Mouse (Mus musculus) 3134 (cell line): ENCODE data around the gene Hnf4a.

Source experiments
- DNase-seq: peaks from one replicate; pipeline ENCODE4 v3.0.0-alpha.2; 2011; ENCODE audit warnings: low spot score; ENCODE audit not compliant: insufficient read length; ENCODE audit errors: extremely low read depth

Gene Hnf4a

DNA sequence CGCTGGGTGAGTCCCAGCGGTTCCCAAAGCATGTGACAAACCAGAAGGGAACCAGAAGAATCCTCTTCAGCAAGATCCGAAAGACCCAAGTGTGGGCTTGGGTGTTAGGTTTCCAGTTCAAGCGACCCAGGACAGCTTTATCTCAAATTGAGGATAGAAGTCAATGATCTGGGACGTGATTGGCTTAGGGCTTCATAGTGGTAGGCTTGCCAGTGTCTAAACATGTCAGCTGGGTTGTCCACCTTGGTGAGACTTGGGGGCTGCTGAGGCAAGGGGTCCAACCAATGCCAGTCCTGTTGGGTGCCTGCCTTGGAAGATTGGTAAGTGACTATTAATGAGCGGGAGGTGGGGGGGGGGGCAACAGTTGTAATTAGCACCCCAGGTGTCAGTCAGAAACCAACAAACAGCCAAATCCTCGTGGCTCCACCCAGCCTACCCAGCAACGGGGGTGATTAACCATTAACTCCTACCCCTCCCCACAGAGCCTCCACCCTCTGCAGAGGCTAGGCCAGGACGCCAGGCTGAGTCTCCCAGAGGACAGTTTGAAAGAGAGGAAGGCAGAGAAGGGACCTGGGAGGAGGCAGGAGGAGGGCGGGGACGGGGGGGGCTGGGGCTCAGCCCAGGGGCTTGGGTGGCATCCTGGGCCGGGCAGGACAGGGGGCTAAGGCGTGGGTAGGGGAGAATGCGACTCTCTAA, 40.2 kb downstream of the Hnf4a start:
- no peak for DNase-seq

DNA sequence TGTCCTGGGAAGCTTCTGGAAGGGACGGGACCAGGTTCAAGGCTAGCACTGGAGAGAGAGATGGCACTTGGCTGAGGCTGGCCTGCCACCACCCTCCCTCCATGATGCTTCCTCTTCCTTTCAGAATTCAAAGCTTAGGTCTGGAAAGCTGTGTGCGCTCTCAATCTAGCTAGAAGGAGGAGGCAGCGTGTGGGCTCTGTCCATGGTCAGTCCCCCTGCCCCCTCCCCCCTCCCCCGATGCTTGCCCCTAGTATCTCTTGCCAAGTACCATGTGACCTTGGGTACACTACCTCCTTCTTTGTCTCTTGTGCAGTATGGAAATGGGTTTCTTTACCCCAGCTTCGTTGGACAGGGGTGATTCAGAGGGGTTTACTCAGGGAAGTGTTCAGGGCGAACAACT, 42.2 kb downstream of the Hnf4a start:
- DNase-seq = no peak

GRCm38 (mm10) chr2:163549786-163550185, 43.2 kb downstream of the Hnf4a start:
- DNase-seq = no peak

DNA sequence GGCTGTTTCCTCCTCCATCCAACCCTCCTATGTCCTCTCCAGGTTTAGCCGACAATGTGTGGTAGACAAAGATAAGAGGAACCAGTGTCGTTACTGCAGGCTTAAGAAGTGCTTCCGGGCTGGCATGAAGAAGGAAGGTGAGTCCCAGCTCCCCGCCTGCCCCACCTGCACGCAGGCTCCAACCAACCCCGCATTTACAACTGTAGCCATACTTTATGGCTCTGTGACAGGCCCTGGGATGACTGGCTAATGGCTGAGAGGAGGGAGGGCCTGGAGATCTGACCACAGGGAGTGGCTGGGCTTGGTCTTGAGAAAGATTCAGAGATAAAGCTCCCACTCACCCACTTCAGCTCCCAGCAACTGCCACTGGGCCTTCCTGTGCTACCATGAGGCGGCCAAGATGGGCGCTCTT, 45.9 kb downstream of the Hnf4a start:
- DNase-seq = no peak

GRCm38 (mm10) chr2:163554425-163554982, 47.9 kb downstream of the Hnf4a start:
- no peak for DNase-seq

GRCm38 (mm10) chr2:163554996-163555395, 48.4 kb downstream of the Hnf4a start:
- DNase-seq = no peak

DNA sequence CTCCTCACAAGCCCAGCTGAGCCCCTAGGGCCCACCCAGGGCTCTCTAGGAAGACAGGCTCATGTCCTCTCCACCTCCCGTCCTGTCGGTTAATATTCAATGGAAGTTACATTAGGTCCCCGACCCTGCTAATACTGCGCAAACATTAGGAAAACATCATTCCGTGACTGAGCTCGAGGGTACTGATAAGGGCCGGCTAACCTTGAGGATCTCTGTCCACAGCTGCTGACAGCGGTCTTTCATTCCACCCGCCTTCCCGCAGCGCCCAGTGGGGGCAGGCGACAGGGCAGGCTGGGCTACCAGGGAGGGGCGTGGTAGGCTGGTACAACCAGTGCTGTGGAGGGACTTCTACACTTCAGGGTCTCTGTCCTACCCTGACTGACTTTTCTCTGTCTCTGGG, 48.8 kb downstream of the Hnf4a start:
- no peak for DNase-seq

- DNase-seq = no peak
Measured at GRCm38 (mm10) chr2:163558548-163558947, 51.9 kb downstream of the Hnf4a start.

DNA sequence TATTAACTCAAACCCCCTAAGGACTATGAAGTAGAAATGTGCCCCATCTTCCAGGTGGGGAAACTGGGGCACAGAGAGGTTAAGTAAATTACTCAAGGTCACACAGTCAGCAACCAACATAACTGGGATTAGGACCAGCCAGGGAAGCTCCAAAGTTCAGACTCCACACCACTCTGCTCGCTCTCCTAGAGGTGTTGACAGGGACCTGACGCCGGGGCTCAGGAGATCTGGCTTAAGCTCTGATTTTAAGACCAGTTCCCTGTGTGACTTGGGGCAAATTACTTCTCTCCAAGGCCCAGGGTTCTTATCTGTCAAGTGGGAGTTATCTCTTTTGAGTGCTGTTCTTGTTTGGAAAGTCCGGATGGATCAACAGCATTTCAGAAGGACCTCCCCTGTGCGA, 52.6 kb downstream of the Hnf4a start:
- no peak for DNase-seq

DNA sequence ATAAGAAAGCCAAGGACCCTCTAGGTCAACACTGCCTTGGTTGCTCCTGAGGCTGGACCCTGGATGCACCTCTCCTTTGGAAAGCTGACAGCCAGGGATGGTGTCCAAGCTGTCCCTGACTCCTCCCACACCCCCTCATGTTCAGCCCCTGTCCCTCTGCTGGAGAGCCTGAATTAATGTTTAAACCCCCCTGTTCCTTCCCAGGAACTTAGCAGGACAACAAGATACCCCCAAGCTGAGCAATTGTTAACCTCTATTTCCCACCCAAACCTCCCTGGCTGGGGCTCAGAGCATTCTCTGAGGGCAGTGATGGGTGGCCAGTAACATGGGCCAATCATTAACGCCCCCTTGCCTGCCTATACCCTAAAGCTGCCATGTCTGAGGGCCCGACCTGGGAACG, 53.6 kb downstream of the Hnf4a start:
- DNase-seq = no peak

DNA sequence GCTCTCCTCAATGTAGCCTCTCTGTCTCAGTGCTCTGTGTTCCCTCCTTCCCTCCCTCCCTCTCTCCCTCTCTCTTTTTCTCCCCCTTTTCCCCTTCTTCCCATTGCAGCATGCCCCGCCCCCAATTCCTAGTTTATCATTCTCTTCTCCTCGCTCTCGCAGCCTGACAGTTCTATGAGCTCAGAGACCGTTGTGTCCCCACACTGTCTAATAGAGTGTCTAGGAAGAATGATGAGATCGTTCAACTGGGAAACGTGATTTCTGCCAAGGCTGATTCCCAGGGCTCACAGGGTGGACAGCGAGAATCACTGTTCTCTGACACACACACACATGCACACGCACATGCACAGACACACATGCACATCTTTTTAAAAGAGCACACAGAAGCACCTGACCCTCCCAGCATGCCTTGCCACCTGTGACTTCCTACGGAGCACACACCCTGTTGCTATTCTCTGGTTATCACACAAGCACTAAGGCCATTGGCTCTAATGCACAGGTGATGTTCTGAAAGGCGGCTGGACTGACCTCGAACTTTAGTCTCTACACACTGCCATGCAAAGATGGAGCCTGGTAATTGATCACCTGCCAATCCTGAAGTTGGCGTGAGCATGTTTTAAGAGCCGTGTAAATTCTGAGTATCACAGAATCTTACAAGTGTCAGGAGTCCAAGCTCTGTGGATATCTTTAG, 54.8 kb downstream of the Hnf4a start:
- DNase-seq = no peak

DNA sequence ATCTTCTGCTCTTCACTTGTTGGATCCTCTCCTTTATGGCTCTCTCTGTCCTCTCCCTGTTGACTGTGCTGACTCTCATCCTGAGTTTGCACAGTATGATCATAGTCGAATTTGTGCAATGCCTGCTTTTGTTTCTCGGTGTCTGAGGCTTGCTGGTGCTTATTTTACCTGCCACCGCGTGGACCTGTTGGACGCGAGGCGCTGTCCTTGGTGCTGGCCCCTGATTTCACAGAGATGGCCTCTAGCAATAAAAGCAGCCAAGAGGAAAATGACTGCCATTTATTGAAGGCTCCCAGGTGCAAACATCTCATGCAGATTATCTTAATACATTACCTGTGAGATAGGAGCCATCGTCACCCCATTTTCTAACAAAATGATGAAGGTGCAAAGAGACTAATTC, 58.0 kb downstream of the Hnf4a start:
- DNase-seq = no peak

DNA sequence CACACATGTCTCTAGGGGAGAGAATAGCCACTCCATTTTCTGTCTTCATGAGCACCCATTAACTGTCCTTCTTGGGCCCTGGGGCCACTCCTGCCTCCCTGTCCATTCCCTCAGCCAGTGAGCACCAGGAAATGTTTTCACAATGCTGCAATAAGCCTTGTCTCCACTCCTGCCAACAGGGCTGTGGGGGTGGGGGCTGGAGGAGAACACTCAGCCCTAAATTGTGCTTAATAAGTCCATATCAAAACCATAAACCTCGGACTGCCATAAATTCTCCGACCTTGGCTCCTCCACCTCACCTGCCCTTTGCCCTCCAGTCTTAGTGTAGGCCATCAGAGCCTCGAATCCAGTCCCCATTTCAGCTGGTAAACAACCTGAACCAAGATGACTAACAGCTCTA, 67.7 kb downstream of the Hnf4a start:
- no peak for DNase-seq

DNA sequence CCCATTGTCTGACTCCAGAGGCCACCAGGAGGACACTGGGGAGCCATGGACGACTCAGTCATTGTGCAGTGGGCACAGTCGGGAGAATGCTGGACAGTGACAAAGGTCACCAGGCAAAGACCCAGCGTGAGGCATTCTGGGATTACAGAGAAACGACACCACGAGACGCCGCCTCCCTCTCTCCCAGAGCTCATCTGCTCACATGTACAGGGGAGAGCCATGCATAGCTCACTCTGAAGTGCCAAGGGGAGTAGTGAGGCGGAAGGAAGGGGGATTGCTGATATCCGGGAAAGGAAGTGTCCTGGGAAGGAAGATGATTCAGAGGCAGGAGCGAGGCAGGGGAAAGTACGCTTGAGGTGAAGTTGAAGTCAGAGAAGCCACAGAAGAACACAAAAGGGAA, 68.6 kb downstream of the Hnf4a start:
- no peak for DNase-seq

- DNase-seq = no peak
Measured at GRCm38 (mm10) chr2:163577986-163578385, 71.4 kb downstream of the Hnf4a start.

DNA sequence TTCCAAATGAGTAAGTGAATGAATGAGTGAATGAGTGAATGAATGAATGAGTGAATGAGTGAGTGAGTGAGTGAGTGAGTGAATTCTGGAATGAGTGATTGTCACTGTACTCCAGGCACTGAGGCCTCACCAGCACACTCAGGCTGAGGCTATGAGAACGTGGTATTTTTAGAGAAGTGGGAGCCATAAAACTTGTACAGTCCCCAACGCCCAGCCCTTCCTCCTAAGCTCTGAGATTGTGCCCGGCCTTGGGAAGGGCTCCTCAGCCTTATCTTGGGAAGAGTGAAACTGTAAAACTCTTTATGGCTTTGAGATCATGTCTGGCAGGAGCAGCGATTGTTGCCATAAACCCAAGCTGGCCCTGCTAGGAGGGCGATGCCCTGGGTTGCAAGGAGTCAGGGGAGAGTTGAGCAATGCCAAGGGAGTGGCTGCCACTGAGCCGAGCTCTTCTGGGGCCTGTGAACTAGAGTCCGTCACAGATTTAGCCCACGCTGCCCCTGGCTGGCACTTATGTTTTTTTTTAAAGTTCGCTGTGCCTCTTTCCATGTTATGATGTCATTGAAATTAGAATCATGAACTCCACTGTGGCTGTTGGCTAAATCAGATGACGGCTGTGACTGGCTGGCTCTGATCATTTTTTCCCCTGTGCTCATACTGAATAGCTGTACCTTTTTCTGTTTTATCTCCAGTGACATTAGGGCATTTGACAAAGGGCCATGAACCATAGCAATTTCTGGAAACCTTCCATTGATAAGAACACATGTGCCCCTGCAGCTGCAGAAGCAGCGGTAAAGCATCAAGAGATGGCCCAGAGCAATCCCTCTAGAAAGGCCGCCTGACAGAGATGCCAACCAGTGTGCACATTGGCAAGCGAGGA, 73.7 kb downstream of the Hnf4a start:
- DNase-seq = no peak

DNA sequence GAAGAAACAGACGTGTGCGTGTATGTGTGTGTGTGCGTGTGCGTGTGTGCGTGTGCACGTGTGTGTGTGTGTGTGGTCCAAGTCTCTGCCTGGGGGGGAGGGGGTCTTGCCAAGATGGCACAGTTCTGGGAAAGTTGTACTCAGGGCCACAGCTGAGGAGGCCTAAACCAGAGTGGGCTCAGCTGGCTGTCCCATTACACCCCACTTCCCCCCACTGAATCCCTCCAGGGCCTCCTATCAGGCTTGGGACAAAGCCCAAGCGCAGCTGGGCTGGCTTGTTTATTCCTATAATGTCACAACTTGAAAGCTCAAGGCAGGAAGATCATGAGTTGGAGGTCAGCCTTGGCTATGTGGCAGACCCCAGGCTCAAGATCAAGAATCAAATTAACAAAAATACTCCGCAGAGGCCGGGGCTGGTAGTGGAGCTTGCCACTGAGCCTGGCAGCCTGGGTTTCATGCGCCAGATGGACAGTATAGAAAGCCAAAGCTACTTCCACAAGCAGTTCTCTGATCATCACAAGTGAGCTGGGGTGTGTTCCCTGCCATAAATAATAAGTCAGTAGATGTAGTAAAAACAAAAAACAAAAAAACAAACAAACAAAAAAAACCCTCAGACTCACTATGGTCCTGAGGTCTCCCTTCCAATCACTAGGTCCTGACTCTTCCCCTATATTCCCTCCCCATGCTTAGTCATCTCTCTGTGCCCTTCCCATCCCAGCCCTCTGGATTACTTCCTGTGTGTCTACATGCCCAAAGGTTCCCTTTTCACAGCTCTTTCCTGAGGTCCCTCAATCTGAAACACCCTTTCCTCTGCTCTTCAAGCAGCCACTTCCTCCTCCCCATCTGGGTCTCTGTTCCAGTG, 76.8 kb downstream of the Hnf4a start:
- DNase-seq = no peak

- no peak for DNase-seq
Measured at GRCm38 (mm10) chr2:163584088-163584426, 77.4 kb downstream of the Hnf4a start.

DNA sequence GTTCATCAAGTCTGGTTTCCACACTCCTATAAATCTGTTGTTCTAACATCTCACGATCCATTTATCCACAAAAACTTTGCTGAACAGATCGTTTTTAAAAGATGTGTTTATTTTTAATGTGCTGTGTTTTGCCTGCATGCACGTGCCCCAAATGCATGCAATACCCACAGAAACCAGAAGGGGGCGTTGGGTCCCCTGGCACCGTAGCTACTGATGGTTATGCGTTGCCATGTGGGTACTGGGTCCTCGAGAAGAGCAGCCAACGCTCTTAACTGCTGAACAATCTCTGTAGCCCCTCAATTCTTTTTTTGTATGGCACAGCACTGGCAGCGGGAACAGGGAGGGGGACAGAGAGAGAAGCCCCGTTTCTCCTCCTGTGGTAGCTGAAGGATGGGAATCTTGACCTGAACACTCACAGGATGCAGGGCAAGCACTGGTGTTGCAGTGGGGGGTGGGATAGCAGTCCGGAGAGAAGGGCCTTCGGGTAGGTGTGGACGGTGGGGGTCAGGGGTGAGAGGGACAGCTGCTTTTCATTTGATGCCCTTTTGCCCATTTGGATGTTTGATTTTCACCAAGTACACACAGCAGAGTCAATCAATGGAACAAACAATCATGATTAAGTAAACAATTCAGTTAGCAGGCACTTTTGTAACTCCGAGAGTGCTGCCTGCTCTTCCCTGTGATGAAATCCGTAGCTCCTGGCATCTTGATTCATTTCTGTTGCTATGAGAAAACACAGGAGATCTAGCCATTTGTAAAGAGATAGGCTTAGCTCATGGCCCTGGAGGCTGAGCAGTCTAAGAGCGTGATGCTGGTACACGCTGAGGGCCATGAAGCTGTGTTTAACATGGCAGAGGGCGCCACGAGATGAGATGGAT, 80.0 kb downstream of the Hnf4a start:
- DNase-seq = no peak

- DNase-seq = no peak
Measured at GRCm38 (mm10) chr2:163587506-163587905, 80.9 kb downstream of the Hnf4a start.
